Mouse (Mus musculus) heart, postnatal 0 days (tissue): Measurements from ENCODE around the gene Mrps7.

Experiments
- CTCF ChIP-seq: IDR thresholded peaks from 2 replicates; pipeline ENCODE4 v1.5.1; 2016; ENCODE audit warnings: antibody characterized with exemption, control low read depth, low read depth
- EP300 ChIP-seq: IDR thresholded peaks from 2 replicates; pipeline ENCODE4 v1.6.1; 2016; ENCODE audit warnings: antibody characterized with exemption, low read depth

DNA sequence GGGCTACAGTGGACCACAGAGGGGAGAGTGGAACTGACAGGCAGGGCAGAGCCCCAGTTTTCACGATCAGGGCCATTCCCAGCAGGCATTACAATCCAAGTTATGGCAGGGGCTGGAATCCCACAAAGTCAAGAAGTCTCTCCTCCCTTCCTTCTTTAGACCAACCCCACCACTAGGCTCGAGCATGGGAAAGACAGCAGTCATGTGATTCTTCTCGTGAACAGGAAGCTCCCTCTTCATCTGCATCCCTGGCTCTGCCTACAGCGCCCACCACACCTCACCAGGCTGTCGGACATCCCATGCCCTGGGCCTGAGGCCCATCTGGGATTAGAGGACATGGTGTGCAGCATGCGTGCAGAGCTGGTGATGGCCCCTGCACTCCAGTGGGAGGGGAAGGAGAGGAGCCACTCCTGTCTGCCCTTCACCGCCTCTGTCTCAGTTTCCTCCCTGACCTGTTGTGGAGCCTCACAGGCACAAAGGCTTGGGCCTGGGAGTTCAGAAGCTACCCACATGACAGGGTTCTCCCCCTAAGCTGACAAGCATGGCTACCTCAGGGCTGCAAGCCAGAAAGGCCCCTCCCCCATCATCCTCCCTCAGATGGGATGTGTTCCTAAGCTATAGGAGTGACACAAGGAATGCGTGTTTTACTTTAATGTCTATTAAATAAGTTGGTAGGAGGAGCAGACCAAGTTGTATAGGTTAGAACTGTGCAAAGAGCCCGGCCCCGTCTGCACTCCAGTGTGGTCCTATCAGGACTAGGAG, 10.8 kb downstream of the Mrps7 start:
- TF ChIP-seq CTCF: no peak
- no peak for TF ChIP-seq EP300
